Mouse (Mus musculus) liver, embryonic 13.5 days (tissue): ENCODE data around the gene Slc25a11. TPM values are rescaled to one million over a fixed set of nuclear protein-coding genes. Genes with fewer than 3 reads are reported as not detected.
A peak's percentile ranks its signal among the peaks of the same experiment; 100 is the strongest.

Source experiments
- ATAC-seq: fragments of 200-750 bp; cut with Nextera tagmentation; 2 replicates; pipeline ENCODE4 v1.8.0; 2017; ENCODE audit warnings: low read depth, mild to moderate bottlenecking, moderate number of reproducible peaks, moderate library complexity
- DNase-seq: peaks from one replicate; pipeline ENCODE4 v3.0.0; 2022
- H3K27ac ChIP-seq: fragments of 300-500 bp; sonication (generic); 2 replicates; pipeline ENCODE4 v1.5.1; 2015; ENCODE audit warnings: moderate library complexity, mild to moderate bottlenecking, inconsistent platforms
- H3K27me3 ChIP-seq: fragments of 300-500 bp; sonication (generic); 2 replicates; pipeline ENCODE4 v1.6.1; 2015; ENCODE audit warnings: mild to moderate bottlenecking, inconsistent platforms
- H3K36me3 ChIP-seq: fragments of 300-500 bp; sonication (generic); 2 replicates; pipeline ENCODE4 v1.6.1; 2015; ENCODE audit warnings: mild to moderate bottlenecking, inconsistent platforms
- H3K4me1 ChIP-seq: fragments of 300-500 bp; sonication (generic); replicated peaks from 2 replicates; pipeline ENCODE4 v1.6.1; 2015; ENCODE audit warnings: inconsistent platforms
- H3K4me2 ChIP-seq: fragments of 300-500 bp; sonication (generic); 2 replicates; pipeline ENCODE4 v1.6.1; 2015; ENCODE audit warnings: inconsistent platforms, mild to moderate bottlenecking, moderate library complexity
- H3K4me3 ChIP-seq: fragments of 300-500 bp; sonication (generic); replicated peaks from 2 replicates; pipeline ENCODE4 v1.5.1; 2015; ENCODE audit warnings: mild to moderate bottlenecking, inconsistent platforms
- H3K9ac ChIP-seq: fragments of 300-500 bp; sonication (generic); 2 replicates; pipeline ENCODE4 v1.6.1; 2015; ENCODE audit warnings: mild to moderate bottlenecking, inconsistent platforms
- H3K9me3 ChIP-seq: fragments of 300-500 bp; sonication (generic); replicated peaks from 2 replicates; pipeline ENCODE4 v1.6.1; 2016; ENCODE audit warnings: inconsistent platforms
- WGBS: fragments of 180-500 bp; shearing (Covaris S2); methylation state at CpG from one replicate; pipeline ENCODE4 v1.1.7; 2015; ENCODE audit not compliant: insufficient replicate concordance; 5-methylcytosine and 5-hydroxymethylcytosine counted together
- polyA plus RNA-seq: library from polyadenylated mRNA; unstranded; fragments of >200 nt; fragmentation: Nextera tagmentation; extraction: Ambion mirVana; gene quantifications from 2 replicates; pipeline ENCODE4 v1.2.1, GENCODE M21; 2015

Slc25a11 gene
- polyA plus RNA-seq, 1 experiment from 2014 or later = 73.8 TPM

DNA sequence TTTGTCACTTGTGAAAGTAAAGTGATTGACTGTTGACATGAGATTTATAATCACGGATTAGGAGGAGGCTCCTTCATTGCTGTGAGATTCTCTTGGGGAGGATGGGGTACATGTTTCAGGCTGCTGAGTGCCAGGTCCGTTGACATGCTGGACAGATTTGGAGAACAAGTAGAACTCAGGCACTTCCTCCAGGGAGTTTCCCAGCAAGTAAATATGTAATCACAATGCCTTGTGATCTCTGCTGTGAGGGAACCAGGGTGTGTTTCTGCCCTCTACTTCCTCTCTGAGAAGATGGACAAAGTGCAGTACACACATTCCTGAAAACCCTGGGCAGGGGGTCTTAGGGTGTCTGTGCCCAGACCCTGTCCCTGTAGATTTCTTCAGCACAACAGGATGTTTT, 51.6 kb downstream of the Slc25a11 start:
- DNase-seq (no peak), ATAC-seq (no peak)
- 48% methylated on average over 2 of the region's 2 CpGs for WGBS
- Histone ChIP-seq H3K9ac (no peak overlapping the region), H3K9me3 (no peaks in the 10 kb centered on the region), H3K4me1 (peaks cover 48% of the 10 kb centered on the region), H3K4me2 (no peak overlapping the region), H3K36me3 (peaks cover 29% of the 10 kb centered on the region), H3K27ac (no peak overlapping the region; the same call in 1 of the 2 replicates), H3K27me3 (no peaks in the 10 kb centered on the region), H3K4me3 (no peak overlapping the region)

DNA sequence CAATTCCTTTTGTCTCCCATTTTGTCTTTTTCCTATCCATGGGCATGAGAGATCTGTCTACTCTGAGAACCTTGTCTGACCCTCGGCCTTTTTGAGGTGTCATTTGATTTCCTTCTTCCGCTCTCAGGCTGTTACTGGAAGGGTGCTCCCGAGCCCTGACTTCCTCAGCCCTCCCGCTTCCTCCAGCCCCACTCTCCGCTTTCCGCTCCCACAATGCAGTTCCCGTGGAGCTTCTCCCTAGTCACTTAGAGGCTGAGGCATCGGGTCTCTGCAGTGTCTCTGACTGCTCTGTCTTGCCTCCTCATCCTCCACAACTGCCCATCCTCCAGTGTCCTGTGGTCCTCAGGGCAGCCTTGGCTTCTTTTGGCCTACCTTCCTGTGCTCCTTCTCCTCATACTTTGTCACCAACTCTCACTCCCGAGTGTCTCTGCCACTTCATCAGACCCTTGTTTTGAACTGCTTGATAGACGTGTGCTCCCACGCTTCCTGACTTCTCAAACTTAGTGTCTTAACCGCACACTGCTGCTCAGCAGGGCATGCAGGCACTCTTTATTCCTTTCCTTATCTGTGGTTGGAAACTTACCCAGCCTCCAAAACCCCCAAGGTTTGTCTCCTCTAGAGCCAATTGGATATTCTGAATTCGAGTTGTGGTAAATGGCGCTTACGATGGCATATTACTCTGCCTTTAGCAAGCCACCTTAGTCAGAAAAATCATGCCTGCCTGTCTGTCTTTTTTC, 52.9 kb downstream of the Slc25a11 start:
- ATAC-seq = no peak
- peaks cover 19% of the 10 kb centered on the region for H3K36me3 ChIP-seq
- peaks cover 48% of the 10 kb centered on the region for H3K4me1 ChIP-seq
- 0 out of 2 replicates have a peak overlapping the region, but pooled peaks have one; percentile 10 for H3K27ac ChIP-seq
- H3K9ac ChIP-seq = no peak overlapping the region
- no peak for DNase-seq
- WGBS = 46% methylated on average over 15 of the region's 15 CpGs
- H3K4me3 ChIP-seq = no peak overlapping the region
- no peaks in the 10 kb centered on the region for H3K9me3 ChIP-seq
- no peaks in the 10 kb centered on the region for H3K27me3 ChIP-seq
- H3K4me2 ChIP-seq = no peak overlapping the region

Other genes starting within 250 kb of the Slc25a11 start
- gene Pelp1, start 237.4 kb downstream of the Slc25a11 start, polyA plus RNA-seq = 19.0 and 21.0 TPM in 2 replicates
- gene Arrb2, start 214.8 kb downstream of the Slc25a11 start, polyA plus RNA-seq = 13.0 and 14.9 TPM in 2 replicates
- gene Med11, start 195.6 kb downstream of the Slc25a11 start, polyA plus RNA-seq = 17.2 and 19.1 TPM in 2 replicates
- gene Zmynd15, start 188.0 kb downstream of the Slc25a11 start, polyA plus RNA-seq = 0.07 and 0.17 TPM in 2 replicates
- gene Cxcl16, start 187.5 kb downstream of the Slc25a11 start, polyA plus RNA-seq = 0.70 and 1.4 TPM in 2 replicates
- gene Tm4sf5, start 142.2 kb downstream of the Slc25a11 start, polyA plus RNA-seq = 2.1 and 2.5 TPM in 2 replicates
- gene Vmo1, start 132.9 kb downstream of the Slc25a11 start, polyA plus RNA-seq = 0.23 and 0.46 TPM in 2 replicates
- 19.6 and 20.0 TPM in 2 replicates for gene Gltpd2, start 128.3 kb downstream of the Slc25a11 start, polyA plus RNA-seq
- 372 and 419 TPM in 2 replicates for gene Psmb6, start 122.1 kb downstream of the Slc25a11 start, polyA plus RNA-seq
- not detected in 2 replicates for gene Gm40193, start 114.5 kb downstream of the Slc25a11 start, polyA plus RNA-seq
- gene Pld2, start 107.4 kb downstream of the Slc25a11 start, polyA plus RNA-seq = 1.3 and 1.5 TPM in 2 replicates
- gene Mink1, start 84.6 kb downstream of the Slc25a11 start, polyA plus RNA-seq = 3.5 and 5.2 TPM in 2 replicates
- not detected in 2 replicates for gene 4930544D05Rik, start 31.6 kb downstream of the Slc25a11 start, polyA plus RNA-seq
- gene Chrne, start 28.3 kb downstream of the Slc25a11 start, polyA plus RNA-seq = not detected in 2 replicates
- gene Gp1ba, start 8.4 kb downstream of the Slc25a11 start, polyA plus RNA-seq = 2.8 and 4.7 TPM in 2 replicates
- 74.2 and 81.0 TPM in 2 replicates for gene Rnf167, start 244 bp downstream of the Slc25a11 start, polyA plus RNA-seq
- 1,347 and 1,531 TPM in 2 replicates for gene Pfn1, start 7.2 kb upstream of the Slc25a11 start, polyA plus RNA-seq
- gene Eno3, start 9.7 kb upstream of the Slc25a11 start, polyA plus RNA-seq = 5.5 and 6.7 TPM in 2 replicates
- 69.2 and 72.4 TPM in 2 replicates for gene Spag7, start 21.9 kb upstream of the Slc25a11 start, polyA plus RNA-seq
- gene Camta2, start 40.6 kb upstream of the Slc25a11 start, polyA plus RNA-seq = 2.8 and 3.6 TPM in 2 replicates
- gene Inca1, start 52.7 kb upstream of the Slc25a11 start, polyA plus RNA-seq = 1.2 and 1.3 TPM in 2 replicates
- gene Kif1c, start 53.1 kb upstream of the Slc25a11 start, polyA plus RNA-seq = 0.58 and 0.73 TPM in 2 replicates
- gene Zfp3, start 116.7 kb upstream of the Slc25a11 start, polyA plus RNA-seq = 1.2 and 1.8 TPM in 2 replicates
- gene Scimp, start 165.1 kb upstream of the Slc25a11 start, polyA plus RNA-seq = 0.18 and 0.41 TPM in 2 replicates
- 17.6 and 18.6 TPM in 2 replicates for gene Rabep1, start 197.3 kb upstream of the Slc25a11 start, polyA plus RNA-seq